Mouse (Mus musculus) C2C12 (cell line): ENCODE measurements at regions not wholly inside any gene's neighbourhood (a gene's known extent, or its start where the extent isn't known, plus 50 kb on each side); places are given as distances from the start of the nearest gene placed in this dataset.

Experiments
- H3K27me3 ChIP-seq: one replicate; pipeline ENCODE4 v1.6.1; 2011; ENCODE audit not compliant: control insufficient read depth, insufficient read depth, insufficient read length
- H3K36me3 ChIP-seq: one replicate; pipeline ENCODE4 v1.6.1; 2011; ENCODE audit not compliant: control insufficient read depth, insufficient read depth
- H3K4me3 ChIP-seq: one replicate; pipeline ENCODE4 v1.5.1; 2011; ENCODE audit warnings: mild to moderate bottlenecking, control low read depth; ENCODE audit not compliant: poor library complexity, insufficient read depth, severe bottlenecking
- H3K79me2 ChIP-seq: one replicate; pipeline ENCODE4 v1.6.1; 2011; ENCODE audit not compliant: control insufficient read depth, insufficient read depth
- H3K79me3 ChIP-seq: one replicate; pipeline ENCODE4 v1.6.1; 2011; ENCODE audit warnings: low read depth, control low read depth
- H3ac ChIP-seq: one replicate; pipeline ENCODE3; 2011; ENCODE audit warnings: low read depth; ENCODE audit not compliant: control insufficient read depth, insufficient read length
- CEBPB ChIP-seq: IDR thresholded peaks from one replicate; pipeline ENCODE4 v1.6.1; 2011; ENCODE audit warnings: low read depth, mild to moderate bottlenecking, control low read depth, moderate library complexity
- CTCF ChIP-seq: IDR thresholded peaks from one replicate; pipeline ENCODE4 v1.5.1; 2011; ENCODE audit not compliant: control insufficient read depth, insufficient read depth, insufficient read length
- FOSL1 ChIP-seq: IDR thresholded peaks from one replicate; pipeline ENCODE4 v1.8.0; 2011; ENCODE audit warnings: mild to moderate bottlenecking, low read length; ENCODE audit not compliant: poor library complexity, insufficient read depth, severe bottlenecking
- MAX ChIP-seq: IDR thresholded peaks from one replicate; pipeline ENCODE4 v1.6.1; 2011; ENCODE audit warnings: mild to moderate bottlenecking, control low read depth
- MYOD1 ChIP-seq: IDR thresholded peaks from one replicate; pipeline ENCODE4 v1.6.1; 2011; ENCODE audit warnings: low read depth; ENCODE audit not compliant: control insufficient read depth, insufficient read length
- MYOG ChIP-seq: IDR thresholded peaks from one replicate; pipeline ENCODE4 v1.6.1; 2011; ENCODE audit not compliant: control insufficient read depth, insufficient read length; ENCODE audit errors: extremely low read depth
- USF1 ChIP-seq: IDR thresholded peaks from one replicate; pipeline ENCODE4 v1.6.1; 2011; ENCODE audit warnings: low read depth, mild to moderate bottlenecking, control low read depth, moderate library complexity

- Histone ChIP-seq H3K36me3 (no peaks in the 10 kb centered on the region), H3K79me2 (no peaks in the 10 kb centered on the region), H3ac (no peak overlapping the region), H3K27me3 (no peaks in the 10 kb centered on the region), H3K79me3 (no peaks in the 10 kb centered on the region), H3K4me3 (no peak overlapping the region)
- TF ChIP-seq CTCF, result no peak
- no peak for TF ChIP-seq MAX
- TF ChIP-seq CEBPB, result no peak
These were observed 106.9 kb upstream of the Gli2 start for GRCm38 (mm10) chr1:119160354-119160753.

- Histone ChIP-seq H3ac (no peak overlapping the region), H3K36me3 (no peaks in the 10 kb centered on the region), H3K79me3 (no peaks in the 10 kb centered on the region), H3K4me3 (no peak overlapping the region), H3K79me2 (no peaks in the 10 kb centered on the region), H3K27me3 (no peaks in the 10 kb centered on the region)
- TF ChIP-seq CTCF (no peak), FOSL1 (no peak), USF1 (no peak), CEBPB (no peak), MYOD1 (no peak), MYOG (no peak), MAX (no peak)
These were observed 103.8 kb upstream of the Gli2 start for GRCm38 (mm10) chr1:119157171-119157700.

- H3K4me3 ChIP-seq, result no peak overlapping the region
- TF ChIP-seq CEBPB (no peak), MYOD1 (no peak), MYOG (no peak), CTCF (no peak), USF1 (no peak), FOSL1 (no peak), MAX (no peak)
- H3K79me3 ChIP-seq, result no peaks in the 10 kb centered on the region
- H3K27me3 ChIP-seq, result no peaks in the 10 kb centered on the region
- H3K36me3 ChIP-seq, result no peaks in the 10 kb centered on the region
- H3ac ChIP-seq, result no peak overlapping the region
- H3K79me2 ChIP-seq, result no peaks in the 10 kb centered on the region
These were observed 100.2 kb upstream of the Gli2 start for GRCm38 (mm10) chr1:119153619-119154018.

- TF ChIP-seq CEBPB, result peak; percentile 69
- TF ChIP-seq CTCF, result no peak
- TF ChIP-seq MAX, result peak; percentile 43
- Histone ChIP-seq H3K79me3 (no peaks in the 10 kb centered on the region), H3K79me2 (no peaks in the 10 kb centered on the region), H3K4me3 (no peak overlapping the region), H3K27me3 (no peaks in the 10 kb centered on the region), H3ac (peak overlapping the region; percentile 16), H3K36me3 (no peaks in the 10 kb centered on the region)
These were observed 99.4 kb upstream of the Gli2 start for GRCm38 (mm10) chr1:119152776-119153175.

GRCm38 (mm10) chr1:119147506-119147905 lies 94.1 kb upstream of the Gli2 start:
- no peaks in the 10 kb centered on the region for H3K36me3 ChIP-seq
- no peaks in the 10 kb centered on the region for H3K79me2 ChIP-seq
- H3K4me3 ChIP-seq, result no peak overlapping the region
- H3ac ChIP-seq, result no peak overlapping the region
- TF ChIP-seq MYOD1 (no peak), USF1 (no peak)
- no peaks in the 10 kb centered on the region for H3K79me3 ChIP-seq
- H3K27me3 ChIP-seq, result no peaks in the 10 kb centered on the region

GRCm38 (mm10) chr1:119143808-119144207 lies 90.4 kb upstream of the Gli2 start:
- TF ChIP-seq USF1, result no peak
- TF ChIP-seq CTCF, result no peak
- no peak for TF ChIP-seq CEBPB
- no peak for TF ChIP-seq MAX
- H3ac ChIP-seq, result no peak overlapping the region
- H3K4me3 ChIP-seq, result no peak overlapping the region
- no peaks in the 10 kb centered on the region for H3K36me3 ChIP-seq
- H3K79me3 ChIP-seq, result no peaks in the 10 kb centered on the region
- no peaks in the 10 kb centered on the region for H3K27me3 ChIP-seq
- no peaks in the 10 kb centered on the region for H3K79me2 ChIP-seq
